Mouse (Mus musculus) erythroblast, embryonic 14.5 days (primary cell): Measurements from ENCODE around the gene Fbn1. TPM values are rescaled to one million over a fixed set of nuclear protein-coding genes. Genes with fewer than 3 reads are reported as not detected.

Source experiments
- H3K27me3 ChIP-seq: 2 replicates; pipeline ENCODE4 v1.6.1; 2012; ENCODE audit warnings: inconsistent platforms; ENCODE audit not compliant: control insufficient read depth
- H3K36me3 ChIP-seq: 2 replicates; pipeline ENCODE4 v1.6.1; 2012; ENCODE audit warnings: mild to moderate bottlenecking, inconsistent platforms; ENCODE audit not compliant: control insufficient read depth
- H3K4me1 ChIP-seq: 2 replicates; pipeline ENCODE4 v1.6.1; 2012; ENCODE audit warnings: inconsistent platforms; ENCODE audit not compliant: control insufficient read depth
- H3K4me3 ChIP-seq: replicated peaks from 2 replicates; pipeline ENCODE3; 2012; ENCODE audit warnings: moderate library complexity, mild to moderate bottlenecking, inconsistent platforms
- H3K9me3 ChIP-seq: 2 replicates; pipeline ENCODE4 v1.6.1; 2012; ENCODE audit warnings: low read length, inconsistent platforms, mixed read lengths; ENCODE audit not compliant: control insufficient read depth
- GATA1 ChIP-seq: IDR thresholded peaks from 2 replicates; pipeline ENCODE4 v1.6.1; 2012; ENCODE audit warnings: low read length, inconsistent platforms, mixed read lengths
- TAL1 ChIP-seq: IDR thresholded peaks from 3 replicates; pipeline ENCODE4 v1.6.1; 2012; ENCODE audit warnings: low read length, inconsistent platforms, mixed read lengths
- polyA plus RNA-seq: library from polyadenylated mRNA; stranded (reverse); fragments of >175 nt; gene quantifications from 2 replicates; pipeline ENCODE4 v1.2.3, GENCODE M21; 2012

Fbn1 gene
- polyA plus RNA-seq, 1 experiment, result not detected

DNA sequence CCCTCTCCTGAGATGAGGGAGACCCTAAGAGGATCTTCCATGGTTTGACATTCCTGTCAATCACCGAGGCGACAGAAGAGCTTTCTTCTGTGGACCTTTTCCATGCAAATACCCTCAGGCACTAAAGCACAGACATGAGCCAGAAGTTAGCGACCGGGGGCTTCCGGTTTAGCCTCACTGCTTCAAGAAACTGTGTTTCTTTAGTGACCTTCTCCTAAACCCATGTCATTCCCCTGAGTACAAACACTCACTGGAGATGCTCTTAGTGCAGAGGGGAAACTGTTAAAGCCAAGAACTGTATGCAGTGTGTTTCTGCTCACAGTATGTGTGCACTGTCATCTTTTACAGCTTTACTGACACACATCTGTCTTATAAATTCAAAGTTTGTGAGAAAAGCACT lies 131.9 kb downstream of the Fbn1 start:
- Histone ChIP-seq H3K9me3 (no peaks in the 10 kb centered on the region), H3K27me3 (no peaks in the 10 kb centered on the region), H3K36me3 (no peaks in the 10 kb centered on the region), H3K4me1 (no peaks in the 10 kb centered on the region), H3K4me3 (no peak overlapping the region)
- TF ChIP-seq TAL1 (no peak), GATA1 (no peak)

DNA sequence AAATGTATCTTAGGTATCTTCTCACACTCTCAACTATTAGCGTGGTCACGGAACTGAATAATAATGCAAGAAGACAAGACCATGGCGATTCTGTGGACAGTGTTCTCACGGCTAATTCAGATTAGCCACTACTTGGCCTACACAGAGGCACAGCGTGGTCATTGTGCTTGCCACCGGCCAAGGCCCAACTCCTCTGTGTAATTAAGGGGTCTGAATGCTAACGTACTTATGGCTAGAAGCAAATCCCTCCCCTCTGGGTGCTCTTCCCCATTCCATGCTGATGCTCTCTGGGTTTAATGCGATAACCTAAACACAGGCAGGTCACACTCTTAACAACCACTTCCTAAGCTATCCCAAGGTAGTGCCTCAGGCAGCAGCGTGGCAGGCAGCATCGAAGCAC lies 132.5 kb downstream of the Fbn1 start:
- no peak for TF ChIP-seq TAL1
- TF ChIP-seq GATA1, result no peak
- H3K27me3 ChIP-seq, result no peaks in the 10 kb centered on the region
- no peaks in the 10 kb centered on the region for H3K4me1 ChIP-seq
- H3K9me3 ChIP-seq, result no peaks in the 10 kb centered on the region
- H3K36me3 ChIP-seq, result no peaks in the 10 kb centered on the region
- no peak overlapping the region for H3K4me3 ChIP-seq

DNA sequence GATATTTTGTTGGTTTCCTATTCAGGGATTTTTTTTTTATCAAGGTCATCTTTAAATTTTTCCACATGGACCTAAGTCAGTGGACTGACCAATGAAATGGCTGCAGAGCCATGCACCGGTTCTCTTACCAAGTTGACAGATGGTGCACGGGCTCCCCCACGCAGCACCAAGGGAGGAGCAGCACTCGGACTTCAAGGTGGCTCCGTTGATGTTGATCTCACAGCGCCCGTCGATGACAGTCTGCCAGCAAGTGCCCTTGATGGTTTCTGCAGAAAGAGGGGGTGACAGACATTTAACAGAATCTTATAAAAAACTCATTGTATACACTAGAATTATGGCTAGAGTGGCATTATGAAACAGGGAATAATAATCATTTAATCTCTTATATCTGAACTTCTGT lies 138.1 kb downstream of the Fbn1 start:
- no peak overlapping the region for H3K4me3 ChIP-seq
- no peaks in the 10 kb centered on the region for H3K27me3 ChIP-seq
- H3K4me1 ChIP-seq, result no peaks in the 10 kb centered on the region
- no peaks in the 10 kb centered on the region for H3K9me3 ChIP-seq
- no peaks in the 10 kb centered on the region for H3K36me3 ChIP-seq
- TF ChIP-seq TAL1 (no peak), GATA1 (no peak)

DNA sequence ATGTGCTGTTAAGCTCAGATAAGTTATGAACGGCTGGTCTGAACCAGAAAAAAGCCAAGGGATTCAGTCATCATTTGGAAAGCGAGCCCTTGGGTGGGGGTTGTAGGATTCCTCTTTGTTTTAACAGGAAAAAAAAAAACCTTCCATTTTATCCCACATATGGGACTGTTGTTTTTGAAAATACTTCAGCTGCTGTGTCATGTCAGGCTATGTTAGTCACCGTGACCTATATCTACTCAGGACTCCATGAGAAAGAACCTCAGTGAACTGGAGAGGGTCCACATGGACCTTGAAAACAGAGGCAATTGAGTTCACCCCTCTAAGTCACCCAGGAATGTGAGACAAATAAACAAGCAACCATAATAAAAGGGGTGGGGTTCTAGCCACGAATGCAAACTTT lies 139.2 kb downstream of the Fbn1 start:
- H3K4me1 ChIP-seq, result no peaks in the 10 kb centered on the region
- H3K4me3 ChIP-seq, result no peak overlapping the region
- H3K27me3 ChIP-seq, result no peaks in the 10 kb centered on the region
- TF ChIP-seq TAL1 (no peak), GATA1 (no peak)
- H3K9me3 ChIP-seq, result no peaks in the 10 kb centered on the region
- no peaks in the 10 kb centered on the region for H3K36me3 ChIP-seq

DNA sequence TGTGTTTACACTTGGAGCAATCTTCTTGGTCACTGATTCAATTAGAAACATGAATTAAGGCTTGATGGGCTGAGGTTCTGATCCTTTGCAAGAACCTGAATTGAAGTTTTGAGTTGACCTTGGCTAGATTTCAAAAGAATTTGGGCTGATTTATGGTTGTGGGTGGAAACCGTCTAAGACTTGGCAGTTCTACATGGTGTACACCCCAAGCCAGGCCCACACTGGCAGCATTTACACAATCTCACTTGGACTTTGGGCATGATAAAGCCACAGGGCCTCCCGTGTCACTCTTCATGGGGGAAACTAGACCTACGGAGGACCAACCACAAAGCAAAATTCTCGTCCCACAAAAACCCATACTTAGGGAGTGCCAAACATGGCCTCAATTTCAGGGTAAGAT lies 146.1 kb downstream of the Fbn1 start:
- Histone ChIP-seq H3K4me3 (no peak overlapping the region), H3K9me3 (no peaks in the 10 kb centered on the region), H3K27me3 (no peaks in the 10 kb centered on the region), H3K4me1 (no peaks in the 10 kb centered on the region), H3K36me3 (no peaks in the 10 kb centered on the region)
- TF ChIP-seq GATA1 (no peak), TAL1 (no peak)

DNA sequence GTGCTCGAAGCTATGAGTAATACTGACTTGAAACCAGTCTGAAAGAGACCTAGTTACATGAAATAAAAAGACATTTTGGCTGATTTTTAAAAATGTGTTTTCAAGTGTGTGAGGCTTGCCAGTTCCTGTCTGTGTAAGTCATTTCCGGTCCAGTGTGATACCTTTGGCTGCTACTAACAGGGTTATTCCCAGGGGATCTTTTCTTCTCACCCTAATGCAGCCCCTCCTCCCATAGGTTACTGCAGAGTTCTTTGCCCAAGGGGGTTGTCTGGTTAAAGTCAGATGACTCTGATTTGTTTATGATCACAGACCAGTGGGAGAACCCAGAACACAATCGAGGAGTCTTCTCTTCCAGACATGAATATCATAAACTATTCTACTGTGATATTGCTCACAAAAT lies 151.3 kb downstream of the Fbn1 start:
- H3K27me3 ChIP-seq, result no peaks in the 10 kb centered on the region
- no peak for TF ChIP-seq TAL1
- TF ChIP-seq GATA1, result no peak
- no peaks in the 10 kb centered on the region for H3K36me3 ChIP-seq
- no peaks in the 10 kb centered on the region for H3K4me1 ChIP-seq
- no peaks in the 10 kb centered on the region for H3K9me3 ChIP-seq
- H3K4me3 ChIP-seq, result no peak overlapping the region

DNA sequence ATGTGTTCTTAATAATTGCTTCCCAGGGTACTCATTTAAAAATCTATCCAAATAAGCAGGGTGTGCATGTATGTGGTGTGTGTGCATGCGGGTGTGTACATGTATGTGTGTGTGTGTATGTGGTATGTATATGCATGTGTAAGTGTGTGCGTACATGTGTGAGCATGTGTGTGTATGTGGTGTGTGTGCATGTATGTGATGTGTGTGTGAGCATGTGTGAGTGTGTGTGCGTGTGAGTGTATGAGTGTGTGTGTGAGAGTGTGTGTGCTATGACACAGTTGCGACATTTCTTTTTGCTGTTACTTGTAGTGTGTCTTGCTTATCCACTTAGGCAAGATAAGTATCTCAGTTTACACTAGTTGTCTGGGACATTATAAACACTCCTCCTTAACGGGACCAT lies 151.7 kb downstream of the Fbn1 start:
- H3K36me3 ChIP-seq, result no peaks in the 10 kb centered on the region
- H3K27me3 ChIP-seq, result no peaks in the 10 kb centered on the region
- TF ChIP-seq GATA1, result no peak
- TF ChIP-seq TAL1, result no peak
- H3K9me3 ChIP-seq, result no peaks in the 10 kb centered on the region
- H3K4me1 ChIP-seq, result no peaks in the 10 kb centered on the region
- H3K4me3 ChIP-seq, result no peak overlapping the region

DNA sequence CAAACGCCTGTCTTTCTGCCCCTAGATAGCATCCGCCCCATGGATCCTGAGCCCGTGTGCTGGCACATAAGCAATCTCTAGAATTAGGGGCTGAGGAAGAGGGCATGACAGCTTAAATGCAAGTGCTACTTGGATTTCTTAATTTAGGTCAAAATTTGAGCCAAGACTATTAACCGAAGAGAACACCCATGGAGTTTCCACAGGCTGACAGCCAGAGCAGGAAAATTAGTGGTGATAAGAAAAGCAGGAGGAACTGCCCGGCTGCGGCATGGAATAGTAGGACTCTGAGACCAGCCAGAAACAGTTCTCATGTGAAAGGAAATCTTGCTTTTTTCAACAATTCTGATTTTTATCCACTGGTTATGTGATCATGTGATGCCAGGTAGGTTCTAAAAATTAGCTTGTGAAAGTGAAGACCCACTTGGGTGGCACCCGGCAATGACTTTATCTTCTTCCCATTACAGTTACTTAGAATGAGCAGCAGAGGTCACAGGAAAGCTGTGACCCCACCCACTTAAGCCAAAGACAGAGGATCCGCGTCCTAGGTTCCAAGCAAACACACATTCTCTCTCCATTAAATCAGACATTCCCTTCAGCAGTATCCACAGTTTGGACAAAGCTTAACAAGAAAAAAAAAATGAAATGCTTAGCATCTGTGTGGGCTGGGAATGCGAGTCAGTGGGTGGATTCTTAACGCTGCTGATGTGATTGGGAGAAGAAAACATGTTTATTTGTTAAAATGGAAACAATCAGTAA lies 152.4 kb downstream of the Fbn1 start:
- Histone ChIP-seq H3K4me3 (no peak overlapping the region), H3K27me3 (no peaks in the 10 kb centered on the region), H3K36me3 (no peaks in the 10 kb centered on the region), H3K9me3 (no peaks in the 10 kb centered on the region), H3K4me1 (no peaks in the 10 kb centered on the region)
- TF ChIP-seq GATA1 (no peak), TAL1 (no peak)

DNA sequence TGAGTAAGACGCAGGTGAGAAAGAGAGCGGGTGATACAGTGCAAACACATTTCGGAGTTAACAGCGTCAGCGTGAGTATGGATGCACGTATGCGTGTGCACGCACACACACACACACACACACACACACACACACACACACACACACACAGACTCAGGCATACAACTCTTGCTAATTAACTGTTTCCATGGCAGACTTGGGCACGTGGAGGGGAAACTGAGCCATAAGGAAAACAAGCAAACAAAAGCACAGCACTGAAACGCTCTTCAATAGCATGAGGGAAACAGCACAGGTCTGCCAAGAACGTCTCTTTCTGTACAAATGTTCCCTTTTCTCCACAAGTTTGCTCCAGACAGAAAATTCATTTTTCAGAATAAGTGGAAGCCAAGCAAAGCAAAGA lies 153.2 kb downstream of the Fbn1 start:
- Histone ChIP-seq H3K4me3 (no peak overlapping the region), H3K4me1 (no peaks in the 10 kb centered on the region), H3K9me3 (no peaks in the 10 kb centered on the region), H3K36me3 (no peaks in the 10 kb centered on the region), H3K27me3 (no peaks in the 10 kb centered on the region)
- TF ChIP-seq TAL1 (no peak), GATA1 (no peak)

DNA sequence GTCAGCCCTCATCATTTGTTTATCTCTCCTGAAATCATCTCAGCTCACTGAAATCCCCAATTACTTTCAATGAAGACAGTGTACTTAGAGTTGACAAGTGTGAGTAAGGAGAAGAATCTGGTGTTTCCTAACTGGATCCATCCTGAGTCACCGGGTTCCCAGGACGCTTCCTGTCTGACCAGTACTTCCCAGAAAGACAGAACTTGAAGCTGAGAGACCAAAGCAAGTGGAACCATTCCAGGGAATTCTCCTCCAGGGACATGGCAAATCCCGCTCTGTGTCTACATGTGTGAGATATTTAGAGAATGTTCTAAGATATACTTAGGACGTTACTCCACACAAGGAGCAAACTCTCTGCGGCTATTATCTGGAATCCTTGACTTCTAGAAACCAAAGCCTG lies 158.6 kb downstream of the Fbn1 start:
- no peaks in the 10 kb centered on the region for H3K9me3 ChIP-seq
- no peaks in the 10 kb centered on the region for H3K36me3 ChIP-seq
- TF ChIP-seq TAL1 (no peak), GATA1 (no peak)
- no peaks in the 10 kb centered on the region for H3K27me3 ChIP-seq
- no peaks in the 10 kb centered on the region for H3K4me1 ChIP-seq
- no peak overlapping the region for H3K4me3 ChIP-seq
